Mouse (Mus musculus): ENCODE results near the gene Dok1. TPM values are rescaled to one million over a fixed set of nuclear protein-coding genes. Genes with fewer than 3 reads are reported as not detected.

Gene Dok1
- total RNA-seq (2021): 1 to 10 TPM; 5.2 to 6.8 TPM

DNA sequence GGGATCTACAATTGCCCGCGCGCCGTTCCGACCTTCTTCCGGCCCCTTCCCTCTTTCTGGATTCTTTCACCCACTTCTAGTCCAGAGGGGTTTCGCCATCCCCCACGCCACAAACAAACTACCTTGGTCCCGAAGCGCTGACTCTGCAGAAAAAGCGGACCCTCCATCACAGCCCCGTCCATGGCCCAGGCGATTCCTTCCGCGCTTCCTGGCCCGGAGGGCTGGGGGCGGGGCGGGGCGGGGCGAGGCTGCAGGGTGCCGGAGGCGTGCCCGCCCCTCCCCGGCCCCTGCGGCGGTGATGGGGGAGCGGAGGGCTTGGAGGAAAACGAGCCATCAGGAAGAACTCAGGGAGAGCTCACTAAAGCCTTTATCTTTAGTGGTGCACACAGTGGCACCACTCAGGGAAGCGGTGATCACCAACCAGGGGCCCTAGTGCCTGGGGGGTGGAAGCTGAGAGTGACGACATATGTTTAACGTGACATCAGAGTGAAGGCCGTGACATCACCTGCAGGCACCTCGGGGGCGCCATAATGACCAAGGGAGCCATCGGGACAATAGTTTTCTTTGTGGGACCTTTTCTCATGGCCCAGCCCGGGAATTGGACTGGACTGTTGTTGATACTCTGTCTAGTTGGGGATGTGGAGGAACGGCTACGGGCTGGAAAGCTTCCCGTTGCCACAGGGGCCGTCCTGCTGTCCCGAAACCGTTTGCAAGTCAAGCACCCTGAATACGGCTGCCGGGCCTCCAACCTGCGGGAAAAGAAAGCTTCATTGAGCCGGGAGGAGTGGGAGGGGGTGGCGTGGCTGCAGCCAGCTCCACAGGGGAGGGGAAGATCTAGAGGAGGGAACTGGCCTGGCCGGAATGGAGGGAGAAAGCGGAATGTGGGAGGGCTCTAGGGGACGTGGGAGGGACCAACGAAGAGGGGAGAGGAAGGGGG, at the start of gene Dok1, which contains the start of gene Loxl3:
Gene Dok1, minus strand, starts transcription at position 223 of the 937 bp plus-strand sequence.
Gene Loxl3, plus strand, starts transcription at position 925 of the 937 bp plus-strand sequence.
- intact Hi-C loops (cut with DNase I): loop anchor here (2.0 kb wide), 1 partner anchor 37 kb away; no protein-coding TSS in a partner anchor
- peak; percentile 75 to 77 for DNase-seq

GRCm38 (mm10) chr6:83080210-83080609, 46.9 kb upstream of the Dok1 start:
- no peak for DNase-seq
- intact Hi-C loops (cut with DNase I): no loop called here

DNA sequence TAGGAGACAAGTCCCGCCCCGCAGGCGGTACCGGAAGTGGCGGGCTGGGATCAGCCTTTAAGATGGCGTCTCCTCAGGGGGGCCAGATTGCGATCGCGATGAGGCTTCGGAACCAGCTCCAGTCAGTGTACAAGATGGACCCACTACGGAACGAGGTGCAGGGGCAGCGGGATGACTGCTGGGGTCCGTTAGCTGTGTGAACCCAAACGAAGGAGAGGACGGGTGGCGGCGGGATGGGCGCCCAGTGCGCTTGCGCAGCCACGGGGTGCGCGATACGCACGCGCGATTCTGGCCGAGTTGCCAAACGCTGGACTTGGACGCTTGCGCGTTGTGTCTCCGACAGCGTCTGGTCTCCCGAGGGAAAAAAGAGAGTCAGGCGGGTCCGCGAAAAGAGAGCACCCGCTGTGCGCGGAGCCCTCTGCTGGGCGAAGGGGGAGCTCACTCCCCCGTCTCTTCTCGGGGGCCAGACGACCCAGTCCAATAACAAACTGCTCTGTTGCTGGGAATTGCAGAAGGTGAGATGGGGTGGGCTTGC, 45.1 kb upstream of the Dok1 start:
- peak; percentile 99 to 100 for DNase-seq
- intact Hi-C loops (cut with DNase I): loop anchor here (1.0 kb wide), 1 partner anchor 22 kb away; no protein-coding TSS in a partner anchor

DNA sequence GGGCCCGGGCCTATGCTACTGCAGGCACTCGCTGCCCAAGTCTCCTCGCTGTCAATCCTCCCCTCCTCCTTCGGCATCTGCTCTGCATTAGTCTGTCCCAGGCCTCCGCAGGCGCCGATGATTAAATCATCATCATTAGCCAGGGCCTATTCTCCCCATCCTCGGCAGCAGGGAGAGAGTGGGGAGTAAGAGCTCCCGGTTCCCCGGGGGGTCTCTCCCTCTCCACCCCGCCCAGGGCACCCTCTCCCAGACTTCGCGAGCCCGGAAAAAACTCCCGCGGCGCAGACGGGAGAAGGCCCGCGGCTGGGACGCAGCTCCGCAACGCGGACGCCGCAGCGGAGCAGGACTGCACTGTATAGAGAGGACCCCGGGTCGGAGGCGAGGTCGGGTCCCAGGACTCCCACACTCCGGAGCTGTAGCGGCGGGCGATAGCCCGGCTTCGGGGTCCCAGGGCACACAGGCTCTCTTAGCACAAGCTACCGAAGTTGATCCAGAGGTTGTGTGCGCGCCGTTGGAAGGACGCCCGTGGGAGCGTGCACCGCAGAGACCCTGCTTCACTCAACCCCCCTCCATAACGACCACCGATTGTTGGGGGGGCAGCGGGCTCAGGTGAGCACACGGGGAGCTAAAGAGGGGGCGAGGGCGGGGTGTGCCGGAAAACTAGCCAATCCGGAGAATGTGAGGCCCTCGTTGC, 44.5 kb upstream of the Dok1 start, which contains the start of gene Pcgf1:
Gene Pcgf1, plus strand, starts transcription at position 240 of the 694 bp plus-strand sequence.
- intact Hi-C loops (cut with DNase I): loop anchor here (1.0 kb wide), 1 partner anchor 23 kb away; no protein-coding TSS in a partner anchor
- no peak for DNase-seq

- intact Hi-C loops (cut with DNase I): no loop called here
- DNase-seq: no peak
Measured at GRCm38 (mm10) chr6:83074979-83075378, 41.7 kb upstream of the Dok1 start.

DNA sequence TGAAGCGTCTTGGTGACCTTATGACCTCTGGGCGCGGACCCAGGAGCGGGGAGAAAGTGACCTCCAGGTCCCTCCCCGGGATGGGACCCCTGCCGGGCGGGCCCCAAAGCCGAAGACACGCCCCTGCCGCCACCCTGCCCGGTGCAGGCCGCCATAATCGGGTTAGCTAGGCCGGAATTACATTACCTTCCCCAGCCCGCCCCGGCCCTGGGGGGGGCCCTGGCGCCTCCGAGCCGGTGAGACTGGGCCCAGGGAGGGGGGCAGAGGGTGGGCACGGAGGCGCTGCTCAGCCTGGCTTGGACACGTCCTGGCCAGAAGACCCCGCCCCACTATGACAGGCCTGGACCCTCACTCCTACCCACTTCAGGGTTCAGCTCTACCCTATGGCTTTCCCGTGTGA, 37.9 kb upstream of the Dok1 start:
- intact Hi-C loops (cut with DNase I): no loop called here
- no peak for DNase-seq

- intact Hi-C loops (cut with DNase I): no loop called here
- peak; percentile 55 to 56 for DNase-seq
Measured at GRCm38 (mm10) chr6:83070311-83071219, 37.3 kb upstream of the Dok1 start.

DNA sequence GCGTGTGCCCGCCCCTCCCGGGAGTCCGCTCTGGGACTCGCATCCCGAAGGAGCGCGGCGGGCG, 36.8 kb upstream of the Dok1 start, which contains the start of gene Tlx2:
Gene Tlx2, minus strand, starts transcription at position 47 of the 64 bp plus-strand sequence.
- DNase-seq: no peak
- intact Hi-C loops (cut with DNase I): no loop called here

GRCm38 (mm10) chr6:83069488-83070246, 36.4 kb upstream of the Dok1 start:
- DNase-seq: peak in 1 of 2 experiments; percentile 26

DNA sequence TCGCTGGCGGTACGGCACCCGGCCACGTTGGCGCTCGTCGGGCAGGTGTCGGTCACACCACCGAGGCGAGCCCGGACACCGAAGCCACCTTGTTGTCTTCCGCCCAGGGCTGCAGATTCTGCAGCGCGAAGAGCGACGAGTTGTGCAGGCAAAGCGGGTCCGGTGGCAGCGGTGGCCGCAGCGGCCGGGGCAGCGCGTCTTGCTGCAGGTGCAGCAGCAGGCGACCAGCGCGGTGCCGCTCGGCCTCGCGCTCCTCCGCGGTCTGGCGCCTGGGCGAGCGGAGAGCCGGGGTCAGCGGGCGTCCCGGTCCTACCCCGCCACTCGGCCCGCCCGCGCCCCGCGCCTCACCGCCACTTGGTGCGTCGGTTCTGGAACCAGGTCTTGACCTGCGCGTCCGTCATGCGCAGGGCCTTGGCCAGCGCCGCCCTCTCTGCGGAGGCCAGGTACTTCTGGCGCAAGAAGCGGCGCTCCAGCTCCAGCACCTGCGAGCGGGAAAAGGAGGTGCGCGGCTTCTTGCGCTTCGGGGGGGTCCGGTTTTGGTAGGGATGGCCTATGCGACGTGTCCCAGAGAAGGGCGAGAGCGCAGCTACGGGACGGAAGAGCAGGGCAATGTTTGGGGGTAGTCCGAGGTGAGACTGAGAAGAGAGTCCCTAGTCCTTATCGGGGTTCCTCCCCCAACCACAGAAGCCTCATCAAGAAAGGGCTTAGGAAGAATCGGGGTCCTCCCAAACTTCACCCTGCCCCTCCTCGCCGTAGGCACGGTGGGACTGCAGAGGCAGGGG, 35.6 kb upstream of the Dok1 start:
- intact Hi-C loops (cut with DNase I): no loop called here
- no peak for DNase-seq

More at GRCm38 (mm10) chr6:83069488-83070246, 36.4 kb upstream of the Dok1 start:
- intact Hi-C loops (cut with DNase I): no loop called here

DNA sequence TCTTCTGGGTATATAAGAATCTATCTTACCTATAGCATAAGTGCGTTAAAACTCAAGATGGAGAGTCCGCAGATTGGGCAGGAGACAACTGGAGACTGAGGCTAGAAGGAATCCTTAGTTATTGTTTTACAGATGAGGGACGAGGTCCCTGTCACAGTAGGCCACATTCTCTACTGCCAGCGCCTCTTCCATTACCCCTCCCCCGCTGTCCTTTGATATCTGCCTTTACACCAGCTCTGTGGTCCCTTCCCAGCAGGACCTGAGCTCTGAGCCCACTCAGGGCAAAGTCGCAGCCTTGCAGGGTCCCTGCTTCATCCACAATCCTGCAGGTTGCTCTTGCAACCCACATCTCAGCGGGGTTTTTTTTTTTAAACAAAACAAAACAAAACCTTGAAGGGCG, 35.0 kb upstream of the Dok1 start:
- no peak for DNase-seq
- intact Hi-C loops (cut with DNase I): no loop called here

DNA sequence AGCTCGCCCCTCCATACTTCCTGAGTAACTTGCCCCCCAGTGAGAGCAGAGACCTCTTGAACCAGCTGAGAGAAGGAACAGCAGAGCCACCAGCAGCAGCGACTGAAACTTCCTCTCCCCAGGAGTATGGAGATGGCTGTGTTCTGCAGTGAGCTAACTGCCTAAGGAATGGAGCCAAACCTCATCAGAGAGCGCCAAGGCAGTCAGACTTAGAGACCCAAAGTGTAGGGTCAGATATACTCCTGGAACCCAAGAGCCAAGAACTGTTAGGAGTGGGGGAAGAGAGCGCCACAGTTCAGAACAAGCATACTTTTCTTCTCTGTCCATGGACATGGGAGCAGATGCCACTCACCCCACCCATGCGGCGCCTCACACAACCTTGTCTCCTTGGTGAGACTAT, 33.2 kb upstream of the Dok1 start:
- intact Hi-C loops (cut with DNase I): no loop called here
- DNase-seq: no peak

- intact Hi-C loops (cut with DNase I): no loop called here
- DNase-seq: no peak
Measured at GRCm38 (mm10) chr6:83065995-83066394, 32.7 kb upstream of the Dok1 start.

GRCm38 (mm10) chr6:83058725-83059124, 25.5 kb upstream of the Dok1 start:
- no peak for DNase-seq
- intact Hi-C loops (cut with DNase I): no loop called here

GRCm38 (mm10) chr6:83057790-83058189, 24.5 kb upstream of the Dok1 start, which contains the start of gene Dqx1:
Gene Dqx1, plus strand, starts transcription at chr6:83057844.
- intact Hi-C loops (cut with DNase I): no loop called here
- DNase-seq: no peak

DNA sequence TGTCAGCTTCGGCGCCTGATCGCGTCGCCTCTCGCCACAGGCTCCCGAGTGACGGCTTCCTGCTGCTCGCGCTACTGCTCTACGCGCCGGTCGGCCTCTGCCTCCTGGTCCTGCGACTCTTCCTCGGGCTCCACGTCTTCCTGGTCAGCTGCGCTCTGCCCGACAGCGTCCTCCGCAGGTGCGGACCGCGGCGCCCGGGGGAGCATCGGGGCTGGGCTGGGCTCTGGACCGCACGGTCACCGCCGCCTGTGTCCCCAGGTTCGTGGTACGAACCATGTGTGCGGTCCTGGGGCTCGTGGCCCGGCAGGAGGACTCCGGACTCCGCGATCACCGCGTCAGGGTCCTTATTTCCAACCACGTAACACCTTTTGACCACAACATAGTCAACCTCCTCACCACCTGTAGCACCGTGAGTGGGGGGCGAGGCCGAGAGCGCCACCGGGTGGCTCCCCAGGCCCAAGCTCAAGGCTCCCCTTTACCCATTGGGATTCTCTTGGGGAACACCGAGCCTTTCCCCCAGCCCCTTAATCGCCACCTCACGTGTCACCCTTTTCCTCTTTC, 21.7 kb upstream of the Dok1 start, which contains the start of gene Htra2:
Gene Htra2, minus strand, starts transcription at position 403 of the 561 bp plus-strand sequence.
- DNase-seq: no peak
- intact Hi-C loops (cut with DNase I): loop anchor here (1.0 to 2.0 kb wide), 2 partner anchors 46 to 58 kb away; partner anchors contain the start of genes Ccdc142 and Gm42688

GRCm38 (mm10) chr6:83054074-83054851, 21.0 kb upstream of the Dok1 start, which contains the start of gene Aup1:
Gene Aup1, plus strand, starts transcription at chr6:83054521.
- peak; percentile 97 for DNase-seq
- intact Hi-C loops (cut with DNase I): loop anchor here (2.0 kb wide), 1 partner anchor 47 kb away; the partner anchor contains the start of genes Ccdc142 and Gm42688

Measured in heart, postnatal 10 days (tissue).